Mouse (Mus musculus) kidney, postnatal 10 days (tissue): Measurements from ENCODE around the gene Mroh3.

Source experiments
- DNase-seq: peaks from one replicate; pipeline ENCODE4 v3.0.0; 2021; ENCODE audit warnings: mixed read lengths

Gene Mroh3

GRCm38 (mm10) chr1:136149702-136150101 lies 62.9 kb downstream of the Mroh3 start:
- no peak for DNase-seq

GRCm38 (mm10) chr1:136143514-136143913 lies 69.1 kb downstream of the Mroh3 start:
- DNase-seq, result no peak

- DNase-seq, result peak; percentile 42
Observed at GRCm38 (mm10) chr1:136142336-136142735, 70.3 kb downstream of the Mroh3 start.

- no peak for DNase-seq
Observed at GRCm38 (mm10) chr1:136141176-136141950, 71.3 kb downstream of the Mroh3 start.

GRCm38 (mm10) chr1:136139990-136140640 lies 72.5 kb downstream of the Mroh3 start:
- peak; percentile 83 for DNase-seq

- DNase-seq, result no peak
Observed at GRCm38 (mm10) chr1:136138191-136138830, 74.3 kb downstream of the Mroh3 start.

- peak; percentile 84 for DNase-seq
Observed at GRCm38 (mm10) chr1:136137575-136137974, 75.1 kb downstream of the Mroh3 start.

- no peak for DNase-seq
Observed at GRCm38 (mm10) chr1:136137071-136137531, 75.5 kb downstream of the Mroh3 start.

- DNase-seq, result no peak
Observed at GRCm38 (mm10) chr1:136136547-136136946, 76.1 kb downstream of the Mroh3 start.

- DNase-seq, result no peak
Observed at GRCm38 (mm10) chr1:136135777-136136444, 76.7 kb downstream of the Mroh3 start.

GRCm38 (mm10) chr1:136135046-136135445 lies 77.6 kb downstream of the Mroh3 start:
- no peak for DNase-seq

- DNase-seq, result no peak
Observed at GRCm38 (mm10) chr1:136134547-136134946, 78.1 kb downstream of the Mroh3 start.

- peak; percentile 41 for DNase-seq
Observed at GRCm38 (mm10) chr1:136133570-136134240, 78.9 kb downstream of the Mroh3 start.

- no peak for DNase-seq
Observed at GRCm38 (mm10) chr1:136132386-136133201, 80.0 kb downstream of the Mroh3 start.
